Mouse (Mus musculus) heart, embryonic 16.5 days (tissue): ENCODE data around the gene Clcn6. TPM values are rescaled to one million over a fixed set of nuclear protein-coding genes. Genes with fewer than 3 reads are reported as not detected.
A peak's percentile ranks its signal among the peaks of the same experiment; 100 is the strongest.

Experiments used
- ATAC-seq: fragments of 200-750 bp; cut with Nextera tagmentation; replicated peaks from 2 replicates; pipeline ENCODE4 v1.8.0; 2017; ENCODE audit warnings: moderate number of reproducible peaks; ENCODE audit not compliant: insufficient read depth, low FRiP score; ENCODE audit errors: extremely low read depth
- H3K27ac ChIP-seq: fragments of 300-500 bp; sonication (generic); 2 replicates; pipeline ENCODE4 v1.5.1; 2014; ENCODE audit warnings: mild to moderate bottlenecking, low read length, control low read depth, moderate library complexity
- H3K27me3 ChIP-seq: fragments of 300-500 bp; sonication (generic); 2 replicates; pipeline ENCODE4 v1.6.1; 2014; ENCODE audit warnings: low read length, mixed read lengths; ENCODE audit not compliant: control insufficient read depth, insufficient read depth
- H3K36me3 ChIP-seq: fragments of 300-500 bp; sonication (generic); 2 replicates; pipeline ENCODE4 v1.6.1; 2014; ENCODE audit not compliant: control insufficient read depth, insufficient read depth
- H3K4me1 ChIP-seq: fragments of 300-500 bp; sonication (generic); 2 replicates; pipeline ENCODE4 v1.6.1; 2014; ENCODE audit warnings: low read length, mixed read lengths; ENCODE audit not compliant: control insufficient read depth, insufficient read depth
- H3K4me2 ChIP-seq: fragments of 300-500 bp; sonication (generic); 2 replicates; pipeline ENCODE4 v1.6.1; 2014; ENCODE audit warnings: low read depth, mild to moderate bottlenecking, control low read depth, low read length
- H3K4me3 ChIP-seq: fragments of 300-500 bp; sonication (generic); 2 replicates; pipeline ENCODE4 v1.5.1; 2014; ENCODE audit warnings: mild to moderate bottlenecking, control low read depth, low read length
- H3K9ac ChIP-seq: fragments of 300-500 bp; sonication (generic); 2 replicates; pipeline ENCODE4 v1.6.1; 2014; ENCODE audit warnings: low read length, control low read depth
- H3K9me3 ChIP-seq: fragments of 300-500 bp; sonication (generic); replicated peaks from 2 replicates; pipeline ENCODE4 v1.6.1; 2016; ENCODE audit warnings: low read length; ENCODE audit not compliant: control insufficient read depth
- WGBS: fragments of 180-500 bp; shearing (Covaris S2); extraction: QIAGEN DNeasy Blood & Tissue Kit; methylation state at CpG from one replicate; pipeline ENCODE4 v1.1.7; 2014; 5-methylcytosine and 5-hydroxymethylcytosine counted together
- polyA plus RNA-seq: library from polyadenylated mRNA; unstranded; fragments of >200 nt; fragmentation: Nextera tagmentation; extraction: Ambion mirVana; gene quantifications from 2 replicates; pipeline ENCODE4 v1.2.1, GENCODE M21; 2015

Gene Clcn6
- polyA plus RNA-seq, 1 experiment from 2014 or later, result 6.8 TPM

DNA sequence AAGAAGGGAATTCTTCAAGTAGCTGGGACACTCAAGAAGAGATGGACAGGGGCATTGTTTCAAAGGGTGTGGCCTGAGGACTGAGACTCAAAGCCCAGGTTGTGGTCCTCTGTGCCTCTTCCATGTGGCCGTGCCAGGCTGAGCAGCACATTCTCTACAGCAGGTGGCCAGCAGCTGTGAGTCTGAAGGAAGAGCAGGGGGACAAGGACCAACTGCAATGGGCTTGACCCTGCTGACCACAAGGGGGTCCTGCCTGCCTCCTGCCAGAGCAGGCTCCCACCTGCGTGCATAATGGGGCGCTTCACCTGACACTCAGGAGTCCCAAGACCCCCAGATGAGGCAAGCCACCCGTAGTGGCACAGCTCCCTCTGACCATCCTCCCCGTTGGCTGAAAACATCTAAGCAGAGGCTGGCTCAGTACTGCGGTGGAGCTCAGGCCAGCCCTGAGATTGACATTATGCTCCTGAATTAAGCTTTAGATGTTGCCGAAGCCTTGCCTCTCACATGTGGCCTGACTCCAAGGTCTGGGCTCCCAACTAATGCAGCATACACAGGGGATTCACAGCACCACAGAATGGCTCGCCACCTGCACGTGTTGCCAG, 19.7 kb upstream of the Clcn6 start:
- Histone ChIP-seq H3K4me1 (peaks cover 12% of the 10 kb centered on the region), H3K4me3 (no peak overlapping the region), H3K9ac (no peak overlapping the region), H3K4me2 (no peak overlapping the region), H3K9me3 (no peaks in the 10 kb centered on the region), H3K27ac (no peak overlapping the region), H3K27me3 (no peaks in the 10 kb centered on the region), H3K36me3 (peaks cover 25% of the 10 kb centered on the region)
- WGBS, result 94% methylated on average over 9 of the region's 9 CpGs
- ATAC-seq, result no peak

DNA sequence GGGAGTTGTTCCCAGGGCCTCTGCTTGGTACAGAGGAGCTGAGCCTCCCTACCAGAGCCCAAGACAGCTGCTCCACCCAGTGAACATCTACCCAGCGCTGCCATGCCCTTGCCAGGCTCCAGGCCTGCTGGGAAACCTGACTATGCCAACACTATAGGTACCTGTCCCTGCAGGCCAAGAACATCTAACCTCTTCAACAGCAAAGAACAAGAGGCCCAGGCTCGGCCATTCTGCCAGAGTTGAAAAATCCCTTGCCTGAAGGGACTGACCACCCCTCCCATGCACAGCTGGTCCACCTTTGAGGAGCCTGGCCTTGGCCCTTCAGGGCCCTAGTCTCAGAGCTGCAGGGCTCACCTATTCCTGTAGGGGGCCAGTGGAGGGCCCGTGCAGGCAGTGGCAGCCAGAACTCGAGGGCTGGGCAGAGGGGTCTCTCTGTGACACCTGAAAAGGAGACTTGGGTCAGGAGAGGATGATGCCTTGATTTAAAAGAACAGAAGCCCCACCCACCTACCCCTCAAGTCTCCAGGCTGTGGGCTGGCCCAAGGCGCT, 19.1 kb upstream of the Clcn6 start:
- no peak for ATAC-seq
- no peaks in the 10 kb centered on the region for H3K27me3 ChIP-seq
- H3K36me3 ChIP-seq, result peaks cover 31% of the 10 kb centered on the region
- peaks cover 12% of the 10 kb centered on the region for H3K4me1 ChIP-seq
- H3K9ac ChIP-seq, result no peak overlapping the region
- H3K4me2 ChIP-seq, result no peak overlapping the region
- H3K27ac ChIP-seq, result no peak overlapping the region
- no peak overlapping the region for H3K4me3 ChIP-seq
- WGBS, result 60% methylated on average over 5 of the region's 5 CpGs
- H3K9me3 ChIP-seq, result no peaks in the 10 kb centered on the region

DNA sequence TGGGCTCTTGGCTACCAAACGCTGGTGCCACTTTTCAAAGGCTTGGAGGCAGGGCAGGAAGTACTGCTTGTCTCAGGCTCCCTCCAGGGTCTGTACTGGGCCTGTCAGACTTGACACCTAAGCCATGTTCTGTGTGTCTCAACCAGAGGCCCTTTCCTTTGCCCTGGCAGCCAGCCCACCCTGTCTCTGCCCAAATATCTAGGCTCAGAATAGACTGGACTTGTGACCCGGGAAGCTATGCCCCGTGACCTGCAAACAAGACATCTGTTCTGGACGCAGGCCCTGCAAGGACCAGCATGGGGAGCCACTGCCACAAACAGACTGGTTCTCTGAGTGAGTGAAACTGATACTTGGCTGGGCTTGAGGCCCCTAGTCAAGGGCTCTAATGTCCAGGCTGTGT, 18.2 kb upstream of the Clcn6 start:
- peak overlapping the region; percentile 86 for H3K27ac ChIP-seq
- no peaks in the 10 kb centered on the region for H3K27me3 ChIP-seq
- H3K9ac ChIP-seq, result 0 out of 2 replicates have a peak overlapping the region, but pooled peaks have one; percentile 4
- no peaks in the 10 kb centered on the region for H3K9me3 ChIP-seq
- peaks cover 12% of the 10 kb centered on the region for H3K4me1 ChIP-seq
- H3K36me3 ChIP-seq, result peaks cover 39% of the 10 kb centered on the region
- WGBS, result 59% methylated on average over 4 of the region's 4 CpGs
- peak; percentile 85 for ATAC-seq
- H3K4me3 ChIP-seq, result no peak overlapping the region
- H3K4me2 ChIP-seq, result no peak overlapping the region

DNA sequence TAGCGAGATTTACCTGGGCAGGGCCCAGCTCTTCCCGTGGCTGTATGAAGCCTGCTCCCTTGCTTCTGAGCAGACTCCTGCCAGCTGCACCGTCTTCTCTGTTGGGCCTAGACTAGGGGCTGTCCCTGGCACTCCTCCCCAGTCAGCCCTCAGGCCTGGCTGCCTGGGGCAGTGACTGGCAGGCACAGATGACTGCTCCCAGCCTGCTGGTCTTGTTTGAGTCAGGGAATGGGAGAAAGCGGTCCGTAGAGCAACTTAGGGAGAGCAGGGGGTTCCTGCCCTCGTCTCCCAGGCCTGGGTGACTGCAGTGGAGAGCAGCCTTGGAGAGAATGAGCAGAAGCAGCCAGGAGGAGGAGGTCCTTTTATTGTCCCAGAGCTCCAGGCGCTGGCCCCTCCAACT, 17.6 kb upstream of the Clcn6 start:
- H3K9ac ChIP-seq, result 0 out of 2 replicates have a peak overlapping the region, but pooled peaks have one; percentile 4
- no peak overlapping the region for H3K4me3 ChIP-seq
- H3K36me3 ChIP-seq, result peaks cover 42% of the 10 kb centered on the region
- H3K27me3 ChIP-seq, result no peaks in the 10 kb centered on the region
- H3K9me3 ChIP-seq, result no peaks in the 10 kb centered on the region
- no peak overlapping the region for H3K4me2 ChIP-seq
- peak overlapping the region; percentile 86 for H3K27ac ChIP-seq
- ATAC-seq, result no peak
- H3K4me1 ChIP-seq, result peaks cover 12% of the 10 kb centered on the region
- 81% methylated on average over 7 of the region's 7 CpGs for WGBS

DNA sequence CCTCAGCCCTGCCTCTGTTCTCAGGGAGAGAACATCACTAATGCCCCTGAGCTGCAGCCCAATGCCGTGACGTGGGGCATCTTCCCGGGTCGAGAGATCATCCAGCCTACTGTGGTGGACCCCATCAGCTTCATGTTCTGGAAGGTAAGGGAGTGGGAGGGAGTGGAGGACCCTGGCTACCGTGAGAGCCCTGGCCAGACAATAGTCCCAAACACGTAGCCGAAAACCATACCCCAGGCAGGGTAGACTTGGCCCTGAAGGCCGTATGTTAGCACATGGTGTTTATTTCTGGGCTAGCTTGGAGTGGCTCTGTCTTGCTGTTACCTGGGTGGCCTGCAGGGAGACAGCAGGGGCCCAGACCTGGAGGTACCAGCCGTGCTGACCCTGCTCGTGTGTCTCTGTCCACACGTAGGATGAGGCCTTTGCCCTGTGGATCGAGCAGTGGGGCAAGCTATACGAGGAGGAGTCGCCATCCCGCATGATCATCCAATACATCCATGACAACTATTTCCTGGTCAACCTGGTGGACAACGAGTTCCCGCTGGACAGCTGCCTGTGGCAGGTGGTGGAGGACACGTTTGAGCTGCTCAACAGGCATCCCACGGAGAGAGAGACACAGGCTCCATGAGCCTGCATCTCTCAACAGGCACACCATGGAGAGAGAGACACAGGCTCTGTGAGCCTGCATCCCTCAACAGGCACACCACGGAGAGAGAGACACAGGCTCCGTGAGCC, 16.5 kb upstream of the Clcn6 start:
- H3K27ac ChIP-seq, result no peak overlapping the region
- WGBS, result 90% methylated on average over 21 of the region's 21 CpGs
- H3K36me3 ChIP-seq, result peaks cover 43% of the 10 kb centered on the region
- no peaks in the 10 kb centered on the region for H3K27me3 ChIP-seq
- no peak overlapping the region for H3K9ac ChIP-seq
- H3K9me3 ChIP-seq, result no peaks in the 10 kb centered on the region
- no peak for ATAC-seq
- H3K4me2 ChIP-seq, result no peak overlapping the region
- no peak overlapping the region for H3K4me3 ChIP-seq
- H3K4me1 ChIP-seq, result peaks cover 8% of the 10 kb centered on the region

DNA sequence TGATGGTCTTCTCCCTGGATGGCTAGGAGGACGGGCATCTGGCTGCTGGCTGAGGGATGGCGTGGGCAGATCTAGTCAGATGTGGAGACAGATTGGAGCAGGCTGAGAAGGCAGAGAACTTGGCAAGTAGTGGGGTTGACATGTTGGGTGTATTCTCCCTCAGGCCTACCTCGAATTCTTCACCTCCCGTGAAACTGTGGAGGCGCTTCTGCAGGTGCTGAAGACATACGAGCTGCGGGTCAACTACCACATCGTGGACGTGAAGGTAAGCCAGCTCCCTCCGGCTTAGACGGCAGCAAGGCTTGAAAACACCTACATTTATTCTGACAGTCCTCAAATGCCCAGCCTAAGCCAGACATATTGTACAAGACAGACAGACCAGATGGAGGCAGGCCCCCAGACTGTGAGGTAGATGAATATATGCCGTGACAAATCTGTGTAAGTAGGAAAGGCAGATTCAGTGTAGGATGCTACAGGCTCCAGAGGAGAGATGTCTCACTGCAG, 14.8 kb upstream of the Clcn6 start:
- no peak overlapping the region for H3K27ac ChIP-seq
- no peak overlapping the region for H3K4me3 ChIP-seq
- no peaks in the 10 kb centered on the region for H3K27me3 ChIP-seq
- H3K9me3 ChIP-seq, result no peaks in the 10 kb centered on the region
- H3K4me2 ChIP-seq, result no peak overlapping the region
- 90% methylated on average over 12 of the region's 12 CpGs for WGBS
- no peak for ATAC-seq
- no peak overlapping the region for H3K9ac ChIP-seq
- H3K4me1 ChIP-seq, result peaks cover 7% of the 10 kb centered on the region
- H3K36me3 ChIP-seq, result peaks cover 45% of the 10 kb centered on the region

DNA sequence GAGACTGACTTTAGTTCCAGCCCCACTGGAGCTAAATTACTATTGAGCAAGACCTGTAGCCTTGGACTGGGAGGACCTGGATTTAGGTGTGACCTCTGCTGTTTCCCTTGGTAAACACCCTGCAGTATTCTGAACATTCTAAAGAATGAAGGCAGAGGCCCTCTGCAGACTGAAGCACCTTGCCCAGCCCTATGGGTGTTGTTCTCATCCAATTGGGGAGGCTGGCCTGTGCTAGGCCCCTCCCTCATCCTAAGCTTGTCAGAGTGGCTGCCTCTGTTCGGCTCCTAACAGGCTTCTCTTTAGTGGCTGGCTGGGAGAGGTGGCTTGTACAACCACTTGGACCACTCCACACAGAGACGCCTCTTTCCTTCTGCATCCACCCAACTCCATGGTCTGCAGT, 14.4 kb upstream of the Clcn6 start:
- no peak overlapping the region for H3K27ac ChIP-seq
- 53% methylated on average over 2 of the region's 2 CpGs for WGBS
- H3K9ac ChIP-seq, result no peak overlapping the region
- no peak for ATAC-seq
- H3K4me3 ChIP-seq, result no peak overlapping the region
- H3K27me3 ChIP-seq, result no peaks in the 10 kb centered on the region
- H3K36me3 ChIP-seq, result peaks cover 50% of the 10 kb centered on the region
- H3K4me1 ChIP-seq, result peaks cover 7% of the 10 kb centered on the region
- H3K9me3 ChIP-seq, result no peaks in the 10 kb centered on the region
- H3K4me2 ChIP-seq, result no peak overlapping the region

DNA sequence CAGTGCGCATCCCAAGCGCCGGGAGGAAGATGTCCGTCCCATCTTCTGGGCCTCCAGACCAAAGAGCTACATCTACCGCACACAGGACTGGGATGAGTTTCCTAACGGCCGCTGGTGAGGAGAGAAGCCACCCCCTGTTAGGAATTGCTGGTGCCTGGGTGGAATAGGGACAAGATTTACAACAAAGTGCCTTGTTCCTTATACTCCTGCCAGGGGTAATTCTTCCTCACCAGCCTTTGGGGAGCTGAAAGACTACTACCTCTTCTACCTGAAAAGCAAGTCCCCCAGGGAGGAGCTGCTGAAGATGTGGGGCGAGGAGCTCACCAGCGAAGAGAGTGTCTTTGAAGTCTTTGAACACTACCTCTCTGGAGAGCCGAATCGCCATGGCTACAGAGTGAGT, 13.3 kb upstream of the Clcn6 start:
- H3K9ac ChIP-seq, result no peak overlapping the region
- no peak for ATAC-seq
- WGBS, result 87% methylated on average over 11 of the region's 11 CpGs
- H3K9me3 ChIP-seq, result no peaks in the 10 kb centered on the region
- H3K4me2 ChIP-seq, result no peak overlapping the region
- H3K27me3 ChIP-seq, result no peaks in the 10 kb centered on the region
- no peaks in the 10 kb centered on the region for H3K4me1 ChIP-seq
- peaks cover 52% of the 10 kb centered on the region for H3K36me3 ChIP-seq
- no peak overlapping the region for H3K4me3 ChIP-seq
- H3K27ac ChIP-seq, result no peak overlapping the region
